Mouse (Mus musculus) ovary, postnatal 36 days (tissue): Measurements from ENCODE around the gene Epb41.
A peak's percentile ranks its signal among the peaks of the same experiment; 100 is the strongest.

ENCODE experiments used
- DNase-seq: peaks from one replicate; pipeline ENCODE4 v3.0.0; 2022; ENCODE audit warnings: low spot score, mixed read lengths

Epb41 gene

GRCm38 (mm10) chr4:132048011-132048991, 26.8 kb downstream of the Epb41 start:
- DNase-seq = peak; percentile 20

GRCm38 (mm10) chr4:132043726-132044125, 31.4 kb downstream of the Epb41 start:
- no peak for DNase-seq

GRCm38 (mm10) chr4:132041471-132042332, 33.4 kb downstream of the Epb41 start:
- no peak for DNase-seq

- no peak for DNase-seq
These were observed 35.0 kb downstream of the Epb41 start for GRCm38 (mm10) chr4:132039975-132040645.

- DNase-seq = no peak
These were observed 35.6 kb downstream of the Epb41 start for GRCm38 (mm10) chr4:132039521-132039920.

GRCm38 (mm10) chr4:132038809-132039208, 36.3 kb downstream of the Epb41 start:
- DNase-seq = no peak

GRCm38 (mm10) chr4:132037991-132038390, 37.1 kb downstream of the Epb41 start:
- DNase-seq = no peak

- no peak for DNase-seq
These were observed 38.0 kb downstream of the Epb41 start for GRCm38 (mm10) chr4:132037137-132037536.

- DNase-seq = no peak
These were observed 40.9 kb downstream of the Epb41 start for GRCm38 (mm10) chr4:132034242-132034641.

- no peak for DNase-seq
These were observed 41.9 kb downstream of the Epb41 start for GRCm38 (mm10) chr4:132033183-132033582.

- no peak for DNase-seq
These were observed 45.0 kb downstream of the Epb41 start for GRCm38 (mm10) chr4:132029851-132030741.

GRCm38 (mm10) chr4:132027806-132028205, 47.3 kb downstream of the Epb41 start:
- DNase-seq = no peak

- DNase-seq = no peak
These were observed 48.0 kb downstream of the Epb41 start for GRCm38 (mm10) chr4:132027167-132027566.

GRCm38 (mm10) chr4:132025738-132026527, 49.2 kb downstream of the Epb41 start:
- no peak for DNase-seq

- DNase-seq = no peak
These were observed 49.9 kb downstream of the Epb41 start for GRCm38 (mm10) chr4:132025264-132025663.

GRCm38 (mm10) chr4:132023816-132024215, 51.3 kb downstream of the Epb41 start:
- DNase-seq = no peak

GRCm38 (mm10) chr4:132022639-132023038, 52.5 kb downstream of the Epb41 start:
- no peak for DNase-seq

- DNase-seq = no peak
These were observed 53.2 kb downstream of the Epb41 start for GRCm38 (mm10) chr4:132021883-132022282.

- no peak for DNase-seq
These were observed 56.6 kb downstream of the Epb41 start for GRCm38 (mm10) chr4:132018547-132018946.

GRCm38 (mm10) chr4:132015374-132015773, 59.7 kb downstream of the Epb41 start:
- no peak for DNase-seq
